Mouse (Mus musculus) liver, adult (tissue): ENCODE data around the gene Etv6.

Experiments used
- GATA4 ChIP-seq: IDR thresholded peaks from 2 replicates; pipeline ENCODE4 v1.6.1; 2014; ENCODE audit warnings: mild to moderate bottlenecking, low read length; ENCODE audit not compliant: insufficient replicate concordance

The Etv6 gene

DNA sequence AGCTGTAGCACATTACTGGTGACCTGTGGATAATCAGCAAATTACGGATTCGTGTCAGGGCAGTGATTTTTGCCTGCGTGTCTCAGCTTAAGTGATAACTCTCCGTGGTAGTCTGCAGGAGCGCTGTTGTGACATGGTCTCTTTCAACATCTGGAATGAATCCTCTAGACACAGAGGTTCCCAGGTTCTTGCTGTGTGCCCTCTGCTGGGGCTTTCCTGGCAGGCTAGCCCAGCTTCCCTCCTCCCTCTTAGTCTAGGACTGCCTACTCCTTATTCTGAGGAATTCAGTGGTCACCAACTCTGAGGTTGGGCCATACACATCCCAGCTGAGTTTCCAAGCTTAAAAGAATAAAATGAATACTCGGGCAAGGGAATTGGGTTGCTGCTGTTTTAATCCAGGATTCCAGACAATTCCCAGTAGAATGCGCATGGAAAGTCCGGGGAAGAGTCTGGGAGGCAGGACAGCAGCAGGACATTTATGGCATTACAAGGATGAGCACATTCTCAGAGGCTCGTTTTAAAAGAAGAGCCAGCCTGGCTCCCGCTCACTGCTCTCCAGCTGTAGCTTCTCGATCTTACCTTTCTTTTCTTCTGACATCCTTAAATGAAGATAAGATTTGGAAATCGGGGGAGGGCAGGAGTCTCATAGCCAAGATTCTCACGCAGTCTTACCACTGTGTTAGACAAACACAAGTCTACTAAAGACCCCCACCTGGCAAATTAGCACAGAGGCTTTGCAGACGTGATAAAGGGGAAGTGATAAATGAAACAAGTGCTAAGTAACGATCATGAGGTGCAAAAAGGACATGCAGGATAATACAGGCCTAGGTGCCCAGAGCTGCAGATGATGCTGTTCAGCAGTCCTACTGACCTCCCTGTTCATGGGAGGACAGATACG lies 105.5 kb downstream of the Etv6 start:
- TF ChIP-seq GATA4 = no peak

DNA sequence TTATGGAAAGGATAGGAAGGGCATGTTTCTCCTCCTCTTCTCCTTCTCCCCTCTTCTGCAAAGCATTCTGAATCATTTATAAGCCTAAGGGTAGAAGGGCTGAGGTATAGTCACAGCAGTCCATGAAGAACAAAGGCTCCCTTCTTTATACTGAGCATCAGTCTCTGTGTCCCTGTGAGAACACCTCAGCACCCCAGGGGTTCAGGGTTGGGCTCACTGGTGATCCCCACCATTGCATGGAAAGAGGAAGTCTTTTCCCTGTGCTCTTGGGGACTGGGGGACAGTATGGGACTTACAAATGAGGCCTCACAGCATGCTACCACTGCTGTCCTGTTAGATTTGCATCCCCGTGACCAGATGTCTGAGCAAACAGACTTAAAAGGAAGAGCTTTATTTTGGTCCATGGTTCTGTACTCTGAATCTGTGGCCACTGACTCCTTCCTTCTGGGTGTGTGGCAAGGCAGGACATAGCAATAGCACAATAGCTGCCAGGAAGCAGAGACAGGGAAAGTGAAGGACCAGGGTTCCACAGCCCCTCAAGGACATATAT lies 106.2 kb downstream of the Etv6 start:
- TF ChIP-seq GATA4 = no peak

- no peak for TF ChIP-seq GATA4
Measured at GRCm38 (mm10) chr6:134142700-134143099, 107.2 kb downstream of the Etv6 start.

DNA sequence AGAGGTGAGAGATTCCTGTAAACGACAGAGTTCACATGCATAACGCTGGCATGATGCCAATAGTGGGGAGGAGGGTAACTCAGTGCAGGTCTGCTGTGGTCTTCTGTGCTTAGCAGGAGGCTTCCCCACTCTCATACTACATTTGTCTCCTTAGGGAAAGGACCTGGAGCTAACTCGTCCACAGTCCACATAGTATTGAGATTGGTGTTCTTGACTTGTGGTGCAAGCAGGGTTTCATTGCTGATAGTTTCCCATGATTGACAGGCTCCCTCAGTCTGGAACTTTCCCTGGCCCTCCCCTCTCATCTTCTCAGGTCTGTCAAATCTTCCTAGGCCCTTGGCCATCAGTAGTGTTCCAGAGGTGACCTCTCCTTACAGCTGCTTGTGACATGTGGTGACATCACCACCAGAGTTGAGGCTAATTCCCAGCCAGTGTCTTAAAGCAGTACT lies 108.2 kb downstream of the Etv6 start:
- no peak for TF ChIP-seq GATA4

- TF ChIP-seq GATA4 = peak; percentile 62; the same call in 1 of the 2 replicates
Measured at GRCm38 (mm10) chr6:134144231-134145130, 109.0 kb downstream of the Etv6 start.

DNA sequence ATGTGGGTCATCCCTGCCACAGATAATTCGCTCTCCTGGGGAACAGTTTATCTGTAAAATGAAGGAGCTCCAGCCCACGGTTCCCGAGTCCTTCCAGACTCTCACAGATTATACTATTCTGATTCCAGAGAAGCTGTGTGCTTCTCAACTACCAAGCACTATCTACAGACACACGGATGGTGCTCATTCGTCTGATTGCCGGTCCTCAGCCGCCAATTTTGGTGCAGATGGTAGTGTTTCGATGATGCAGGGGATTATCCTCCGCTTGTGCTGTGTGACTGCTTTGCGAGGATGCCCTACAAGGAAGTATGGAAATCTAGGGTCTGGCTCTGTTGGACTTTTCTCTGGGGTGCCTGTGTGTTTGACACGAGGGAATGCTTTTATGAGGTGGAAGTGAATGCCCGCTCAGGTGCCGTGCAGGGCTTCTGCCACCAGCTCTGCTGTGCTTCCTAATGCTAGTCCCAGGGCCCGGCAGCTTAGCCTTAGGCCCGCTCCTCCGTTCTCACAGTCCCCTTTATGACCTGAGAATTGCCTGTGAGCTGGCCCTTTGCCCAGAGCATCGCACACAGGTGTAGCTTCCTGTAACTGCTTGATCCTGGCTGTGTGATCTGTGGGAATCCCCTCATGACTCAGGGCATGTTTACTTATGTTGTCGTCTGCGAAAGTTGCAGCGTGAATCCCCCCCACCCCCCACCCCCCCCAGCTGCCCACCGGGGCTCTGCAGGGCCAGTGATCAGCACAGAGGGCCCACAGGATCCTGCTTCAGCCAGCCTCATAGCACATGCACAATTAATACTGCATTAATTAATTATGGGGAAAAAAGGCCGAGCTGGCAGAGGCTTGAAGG lies 112.3 kb downstream of the Etv6 start:
- TF ChIP-seq GATA4 = no peak

DNA sequence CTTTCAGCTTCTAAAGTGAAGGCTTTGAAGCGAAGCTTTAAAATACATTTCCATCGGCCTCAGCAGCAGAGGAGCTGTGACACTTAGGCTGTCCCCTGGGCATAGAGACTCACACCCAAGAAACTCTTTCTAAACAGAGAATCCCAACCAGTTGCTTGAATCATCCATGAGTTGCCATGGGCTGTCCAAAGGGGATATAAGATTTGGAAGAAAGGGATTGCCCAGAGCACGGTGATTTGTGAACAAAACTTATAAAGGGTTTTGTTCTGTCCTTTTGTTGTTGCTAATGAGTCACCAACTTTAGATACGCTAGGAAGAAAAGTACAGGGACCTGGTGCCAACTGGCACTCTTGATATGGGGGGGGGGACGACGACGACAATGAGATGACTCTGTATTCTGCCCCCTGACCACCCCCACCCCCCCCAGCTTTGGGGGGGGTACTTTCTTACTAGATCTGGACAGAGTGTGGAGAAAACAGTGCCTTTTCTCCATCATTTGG lies 113.0 kb downstream of the Etv6 start:
- no peak for TF ChIP-seq GATA4

DNA sequence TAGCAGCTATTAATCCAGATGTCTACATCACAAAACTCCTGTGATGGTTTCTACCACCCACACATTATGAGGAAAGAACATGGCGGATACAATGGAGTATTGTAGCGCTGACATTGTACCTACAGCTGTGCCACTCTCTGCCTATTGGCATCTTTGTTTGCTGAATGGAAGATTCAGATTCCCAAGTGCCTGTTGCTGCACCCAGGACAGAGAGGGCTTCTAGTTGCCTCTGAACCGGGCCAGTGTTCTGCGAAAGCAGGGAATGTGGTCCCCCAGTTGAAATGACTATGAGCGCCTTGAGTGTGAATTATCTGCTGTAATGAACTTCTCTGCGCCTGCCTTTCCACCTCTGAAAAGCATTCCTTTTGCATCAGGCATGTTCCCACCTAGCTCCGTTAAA lies 114.1 kb downstream of the Etv6 start:
- TF ChIP-seq GATA4 = no peak

DNA sequence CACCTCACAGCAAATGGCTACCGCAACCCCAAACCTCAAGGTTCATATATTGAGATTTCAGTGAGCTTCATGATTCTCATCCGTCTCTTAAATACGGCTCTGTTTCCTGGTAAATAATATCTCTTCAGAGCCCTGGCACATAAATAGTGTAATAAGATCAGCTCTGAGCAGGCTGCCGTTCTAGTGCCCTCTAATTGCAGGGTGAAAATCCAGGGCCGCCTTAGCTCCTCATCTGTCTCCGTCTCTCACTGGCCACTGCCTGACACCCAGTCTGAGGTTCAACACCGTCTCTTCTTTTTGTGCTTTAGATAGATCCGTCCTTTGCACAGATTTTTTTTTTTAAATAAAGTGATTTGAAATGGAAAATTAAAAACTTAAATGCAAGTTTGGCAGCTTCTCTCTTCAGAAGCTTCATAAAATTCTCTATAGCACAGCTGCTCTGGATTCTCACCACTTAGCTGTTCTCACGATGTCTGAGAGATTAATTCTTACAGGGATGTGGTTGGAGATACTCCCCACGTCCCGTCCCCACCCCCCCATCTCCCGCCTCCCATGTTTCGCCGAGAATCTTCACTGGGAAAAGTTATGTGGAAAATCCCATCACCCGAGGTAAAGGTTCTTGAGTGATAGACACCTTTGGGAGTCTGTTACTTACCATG lies 115.7 kb downstream of the Etv6 start:
- TF ChIP-seq GATA4 = no peak

GRCm38 (mm10) chr6:134151853-134152505 lies 116.5 kb downstream of the Etv6 start:
- TF ChIP-seq GATA4 = no peak

DNA sequence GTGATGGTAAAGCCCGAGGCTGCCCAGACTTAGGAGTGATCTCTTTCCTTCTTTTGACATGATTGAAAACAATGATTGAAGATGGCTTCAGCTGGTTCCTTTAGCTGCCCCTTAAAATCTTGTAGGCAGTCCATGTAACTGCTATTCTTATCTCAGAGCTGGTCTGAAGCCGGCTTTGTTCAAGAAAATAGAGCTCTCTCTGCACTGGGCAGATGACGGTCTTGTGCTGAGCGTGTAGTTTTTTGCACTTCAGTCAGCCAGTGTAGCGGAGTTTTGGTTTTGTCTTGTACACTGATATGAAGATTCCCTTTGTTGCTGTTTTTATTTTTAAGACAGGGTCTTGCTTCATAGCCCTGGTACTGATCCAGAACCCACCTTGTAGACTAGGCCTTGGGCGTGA lies 117.0 kb downstream of the Etv6 start:
- no peak for TF ChIP-seq GATA4

DNA sequence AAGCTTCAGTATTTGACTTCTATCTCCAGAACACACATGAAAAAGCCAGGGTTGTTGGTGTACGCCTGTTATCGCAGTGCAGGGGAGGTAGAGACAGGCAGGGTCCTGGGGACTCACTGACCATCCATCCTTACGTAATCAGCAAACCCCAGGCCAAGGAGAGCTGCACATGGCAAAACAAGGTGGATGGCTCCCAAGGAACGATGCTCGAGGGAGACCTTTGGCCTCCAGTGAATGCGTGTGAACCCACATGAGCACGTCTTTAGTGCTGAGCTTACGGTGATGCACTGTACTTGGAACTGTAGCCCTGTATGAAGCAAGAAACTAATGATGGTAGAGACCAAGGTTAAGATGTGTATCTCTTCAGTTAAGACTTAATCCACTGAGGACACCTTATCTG lies 119.2 kb downstream of the Etv6 start:
- TF ChIP-seq GATA4 = no peak

DNA sequence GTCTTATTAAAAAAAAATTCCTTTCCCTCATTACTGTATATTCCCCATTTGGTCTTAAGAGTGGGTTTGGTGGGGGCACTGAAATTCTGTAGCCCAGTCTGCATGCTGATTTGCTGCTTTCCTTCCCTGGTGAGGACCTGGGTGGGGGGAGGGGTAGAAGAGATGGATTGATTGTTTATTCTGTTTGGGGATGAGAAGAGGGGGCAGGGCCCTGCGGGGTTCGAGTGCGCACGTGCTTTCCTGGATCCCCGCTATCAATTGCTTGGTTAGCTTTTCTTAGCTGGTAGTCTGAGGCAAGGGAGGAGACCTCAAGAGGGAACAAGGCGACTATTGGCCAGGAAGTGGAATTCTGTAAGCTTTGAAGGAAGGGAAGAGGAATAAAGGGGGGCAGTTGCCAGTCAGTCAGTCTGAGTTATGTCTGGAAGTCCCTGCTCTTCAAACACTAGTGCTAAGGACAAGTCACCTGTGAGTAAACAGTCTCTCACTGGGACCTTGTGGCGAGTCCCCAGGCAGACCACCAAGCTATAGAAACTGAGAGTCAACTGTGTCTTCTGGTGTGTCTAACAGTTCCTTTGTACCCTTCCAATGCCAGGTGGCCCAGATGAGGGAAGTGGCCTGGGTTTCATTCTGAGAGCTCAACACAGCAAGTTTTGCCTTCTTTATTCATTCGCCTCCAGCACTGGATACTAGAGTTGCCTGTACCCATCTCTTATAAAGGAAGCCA lies 120.6 kb downstream of the Etv6 start:
- TF ChIP-seq GATA4 = no peak
